In genomic region chr3:90576351-90577001, GRCm38 (mm10) we compare ENCODE assay signal across 40 mouse cellular contexts. TPM values are rescaled to one million over a fixed set of nuclear protein-coding genes. Genes with fewer than 3 reads are reported as not detected.
A peak's percentile ranks its signal among the peaks of the same experiment; 100 is the strongest.
DNase-seq lines count a peak whose midpoint lies in the region; ATAC-seq and TF ChIP-seq lines count a peak whose summit lies in the region.
"Had no signal": no experiment of that assay in that cellular context is flagged by ENCODE, and none has a peak within 500 bp of the region (broad histone marks: within the 10 kb centered on the region; RNA-seq: fewer than 3 reads in every experiment).

No protein-coding gene starts in this region.

- intact Hi-C loops in left cerebral cortex, postnatal 10 days (cut with DNase I) = loop anchor here (5.0 kb wide), 1 partner anchor 39 kb away; the partner anchor contains the start of gene S100a16

- no peak for TF ChIP-seq EP300 in stomach, postnatal 0 days (optimal IDR thresholded peaks at IDR 0.05)

- no peaks in the 10 kb centered on the region for H3K27me3 ChIP-seq in stomach, embryonic 14.5 days (ENCODE audit: control insufficient read depth, insufficient read depth, low read length)
- H3K27me3 ChIP-seq in stomach, postnatal 0 days (ENCODE audit: control insufficient read depth, insufficient read depth, low read length) = no peaks in the 10 kb centered on the region
- H3K27me3 ChIP-seq: embryonic facial prominence, embryonic 13.5 days; forebrain, embryonic 15.5 days; heart, embryonic 15.5 days; limb, embryonic 12.5 days; liver, embryonic 15.5 days; midbrain, embryonic 15.5 days; neural tube, embryonic 12.5 days had no signal

- no peaks in the 10 kb centered on the region for H3K4me1 ChIP-seq in stomach, embryonic 14.5 days (ENCODE audit: control insufficient read depth, insufficient read depth, low read length)
- no peaks in the 10 kb centered on the region for H3K4me1 ChIP-seq in stomach, postnatal 0 days (replicated peaks; ENCODE audit: control insufficient read depth, insufficient read depth)
- H3K4me1 ChIP-seq: forebrain, embryonic 10.5 days; forebrain, embryonic 15.5 days; heart, embryonic 15.5 days; liver, embryonic 15.5 days; midbrain, embryonic 10.5 days; midbrain, embryonic 15.5 days; neural tube, embryonic 12.5 days had no signal

- no peak overlapping the region for H3K9ac ChIP-seq in stomach, embryonic 14.5 days (replicated peaks; ENCODE audit: low read depth, low read length)
- H3K9ac ChIP-seq in stomach, postnatal 0 days (ENCODE audit: low read length) = no peak overlapping the region
- H3K9ac ChIP-seq: embryonic facial prominence, embryonic 13.5 days; forebrain, embryonic 15.5 days; heart, embryonic 15.5 days; limb, embryonic 12.5 days; liver, embryonic 15.5 days; midbrain, embryonic 15.5 days; neural tube, embryonic 12.5 days had no signal

- 68% methylated on average over 10 of the region's 10 CpGs for WGBS in stomach, embryonic 14.5 days
- WGBS in stomach, postnatal 0 days = 51% methylated on average over 10 of the region's 10 CpGs

- H3K9me3 ChIP-seq in stomach, embryonic 14.5 days (ENCODE audit: control insufficient read depth, low read depth, low read length) = no peaks in the 10 kb centered on the region
- no peaks in the 10 kb centered on the region for H3K9me3 ChIP-seq in stomach, postnatal 0 days (ENCODE audit: control insufficient read depth, low read length)
- H3K9me3 ChIP-seq: embryonic facial prominence, embryonic 13.5 days; forebrain, embryonic 10.5 days; forebrain, embryonic 15.5 days; heart, embryonic 15.5 days; limb, embryonic 12.5 days; liver, embryonic 15.5 days; midbrain, embryonic 10.5 days; midbrain, embryonic 15.5 days; neural tube, embryonic 12.5 days had no signal

- DNase-seq in frontal cortex, postnatal 14 days (ENCODE audit: low spot score in 2 of 2) = no peak
- peak; percentile 46 for DNase-seq in kidney, postnatal 14 days
- no peak for DNase-seq in kidney, postnatal 36 days
- no peak for DNase-seq in stomach, postnatal 0 days (ENCODE audit: low spot score)
- no peak for DNase-seq in left cerebral cortex, postnatal 10 days (ENCODE audit: extremely low spot score in 1 of 2, low spot score in 2 of 2)
- DNase-seq: adrenal gland, postnatal 14 days; cerebellum, adult 18-20 months; cerebellum, postnatal 10 days; gastrocnemius, postnatal 10 days; kidney, adult 18-20 months; lung, postnatal 14 days; right cerebral cortex, adult 18-20 months; spleen, adult 18-20 months; thymus, postnatal 14 days had no signal

- H3K4me3 ChIP-seq in stomach, embryonic 14.5 days (ENCODE audit: low read depth, low read length) = no peak overlapping the region
- no peak overlapping the region for H3K4me3 ChIP-seq in stomach, postnatal 0 days (ENCODE audit: low read depth, low read length)
- H3K4me3 ChIP-seq: embryonic facial prominence, embryonic 13.5 days; forebrain, embryonic 10.5 days; forebrain, embryonic 15.5 days; heart, embryonic 15.5 days; limb, embryonic 12.5 days; liver, embryonic 15.5 days; midbrain, embryonic 10.5 days; midbrain, embryonic 15.5 days; neural tube, embryonic 12.5 days had no signal

- TF ChIP-seq CTCF in stomach, postnatal 0 days (IDR thresholded peaks at IDR 0.05; ENCODE audit: low read depth) = no peak

- ATAC-seq in frontal cortex, adult (ENCODE audit: low TSS enrichment) = peak; percentile 47; the same call in 1 of the 2 replicates
- ATAC-seq in stomach, embryonic 14.5 days (ENCODE audit: insufficient number of reproducible peaks, insufficient read depth, low FRiP score, low read depth) = no peak
- no peak for ATAC-seq in stomach, postnatal 0 days (ENCODE audit: low FRiP score, low TSS enrichment)
- ATAC-seq: forebrain, embryonic 15.5 days; hindbrain, embryonic 16.5 days; midbrain, embryonic 15.5 days had no signal

- H3K27ac ChIP-seq in stomach, embryonic 14.5 days (ENCODE audit: low read length) = peak overlapping the region; percentile 10; the same call in 1 of the 2 replicates
- no peak overlapping the region for H3K27ac ChIP-seq in stomach, postnatal 0 days (replicated peaks)
- H3K27ac ChIP-seq: embryonic facial prominence, embryonic 13.5 days; forebrain, embryonic 10.5 days; forebrain, embryonic 15.5 days; heart, embryonic 15.5 days; limb, embryonic 12.5 days; liver, embryonic 15.5 days; midbrain, embryonic 10.5 days; midbrain, embryonic 15.5 days; neural tube, embryonic 12.5 days had no signal

- H3K36me3 ChIP-seq in stomach, embryonic 14.5 days (ENCODE audit: control insufficient read depth, insufficient read depth, low read length) = no peaks in the 10 kb centered on the region
- no peaks in the 10 kb centered on the region for H3K36me3 ChIP-seq in stomach, postnatal 0 days (ENCODE audit: control insufficient read depth, insufficient read depth, low read length)
- H3K36me3 ChIP-seq: embryonic facial prominence, embryonic 13.5 days; forebrain, embryonic 10.5 days; forebrain, embryonic 15.5 days; heart, embryonic 15.5 days; limb, embryonic 12.5 days; liver, embryonic 15.5 days; midbrain, embryonic 10.5 days; midbrain, embryonic 15.5 days; neural tube, embryonic 12.5 days had no signal

- H3K4me2 ChIP-seq in stomach, embryonic 14.5 days (replicated peaks; ENCODE audit: low read depth, low read length) = no peak overlapping the region
- H3K4me2 ChIP-seq in stomach, postnatal 0 days (replicated peaks; ENCODE audit: low read depth) = no peak overlapping the region
- H3K4me2 ChIP-seq: embryonic facial prominence, embryonic 13.5 days; forebrain, embryonic 15.5 days; heart, embryonic 15.5 days; limb, embryonic 12.5 days; liver, embryonic 15.5 days; midbrain, embryonic 15.5 days; neural tube, embryonic 12.5 days had no signal

RNA-seq across cellular contexts. Expression of gene S100a2, which starts 13.6 kb away (rescaled TPM):
- not detected in 2 replicates for polyA plus RNA-seq in stomach, embryonic 14.5 days (2014; fragmentation: Nextera tagmentation; extraction: Ambion mirVana)
- 0.65 and 1.2 TPM in 2 replicates for polyA plus RNA-seq in stomach, postnatal 0 days (2015; fragmentation: Nextera tagmentation; extraction: Ambion mirVana)
- not detected for total RNA-seq in left cerebral cortex, postnatal 10 days (2021)
- total RNA-seq: adrenal gland, postnatal 14 days; common myeloid progenitor, adult 5-6 weeks; gastrocnemius, postnatal 10 days; heart, postnatal 25 days; layer of hippocampus, adult 18-20 months; layer of hippocampus, postnatal 10 days; left cerebral cortex, adult 18-20 months; left cerebral cortex, postnatal 25 days; liver, adult 2 months; megakaryocyte progenitor cell, adult 5-6 weeks; MEL had no signal
- polyA plus RNA-seq: brain, embryonic 14.5 days; embryonic facial prominence, embryonic 13.5 days; forebrain, embryonic 10.5 days; forebrain, embryonic 15.5 days; gonadal fat pad, adult 2 months; heart, embryonic 15.5 days; hindbrain, embryonic 11.5 days; hindbrain, embryonic 16.5 days; intestine, embryonic 14.5 days; limb, embryonic 12.5 days; liver, adult 2 months; liver, embryonic 15.5 days; midbrain, embryonic 10.5 days; midbrain, embryonic 15.5 days; neural tube, embryonic 12.5 days; urinary bladder, adult 2 months had no signal

RNA-seq across cellular contexts. Expression of gene S100a3, which starts 16.1 kb away (rescaled TPM):
- 0.42 and 0.62 TPM in 2 replicates for polyA plus RNA-seq in stomach, embryonic 14.5 days (2014; fragmentation: Nextera tagmentation; extraction: Ambion mirVana)
- polyA plus RNA-seq in stomach, postnatal 0 days (2015; fragmentation: Nextera tagmentation; extraction: Ambion mirVana) = 1.2 and 2.1 TPM in 2 replicates
- 1 to 10 TPM; 1.7 to 1.8 TPM for total RNA-seq in left cerebral cortex, postnatal 10 days (2021)
- total RNA-seq: adrenal gland, postnatal 14 days; common myeloid progenitor, adult 5-6 weeks; heart, postnatal 25 days; liver, adult 2 months; megakaryocyte progenitor cell, adult 5-6 weeks had no signal
- polyA plus RNA-seq: forebrain, embryonic 10.5 days; liver, adult 2 months; liver, embryonic 15.5 days; midbrain, embryonic 10.5 days; midbrain, embryonic 15.5 days; neural tube, embryonic 12.5 days had no signal

RNA-seq across cellular contexts. Expression of gene Gm42674, which starts 25.2 kb away (rescaled TPM):
- not detected in 2 replicates for polyA plus RNA-seq in stomach, embryonic 14.5 days (2014; fragmentation: Nextera tagmentation; extraction: Ambion mirVana)
- polyA plus RNA-seq in stomach, postnatal 0 days (2015; fragmentation: Nextera tagmentation; extraction: Ambion mirVana) = not detected in 2 replicates
- total RNA-seq in left cerebral cortex, postnatal 10 days (2021) = not detected
- total RNA-seq: adrenal gland, postnatal 14 days; common myeloid progenitor, adult 5-6 weeks; gastrocnemius, postnatal 10 days; heart, postnatal 25 days; layer of hippocampus, postnatal 10 days; left cerebral cortex, adult 18-20 months; left cerebral cortex, postnatal 25 days; liver, adult 2 months; megakaryocyte progenitor cell, adult 5-6 weeks; MEL had no signal
- polyA plus RNA-seq: brain, embryonic 14.5 days; embryonic facial prominence, embryonic 13.5 days; forebrain, embryonic 10.5 days; forebrain, embryonic 15.5 days; gonadal fat pad, adult 2 months; heart, embryonic 15.5 days; hindbrain, embryonic 11.5 days; intestine, embryonic 14.5 days; limb, embryonic 12.5 days; liver, adult 2 months; liver, embryonic 15.5 days; midbrain, embryonic 10.5 days; midbrain, embryonic 15.5 days; neural tube, embryonic 12.5 days had no signal

RNA-seq across cellular contexts. Expression of gene S100a4, which starts 27.1 kb away (rescaled TPM):
- polyA plus RNA-seq in stomach, embryonic 14.5 days (2014; fragmentation: Nextera tagmentation; extraction: Ambion mirVana) = 5.5 and 7.4 TPM in 2 replicates
- polyA plus RNA-seq in stomach, postnatal 0 days (2015; fragmentation: Nextera tagmentation; extraction: Ambion mirVana) = 12.1 and 17.4 TPM in 2 replicates
- 1 to 10 TPM; 7.1 to 8.1 TPM for total RNA-seq in left cerebral cortex, postnatal 10 days (2021)
- polyA plus RNA-seq: forebrain, embryonic 10.5 days had no signal

RNA-seq across cellular contexts. Expression of gene S100a5, which starts 31.8 kb away (rescaled TPM):
- 0.71 TPM in 1 of 2 replicates, not detected in the other for polyA plus RNA-seq in stomach, embryonic 14.5 days (2014; fragmentation: Nextera tagmentation; extraction: Ambion mirVana)
- polyA plus RNA-seq in stomach, postnatal 0 days (2015; fragmentation: Nextera tagmentation; extraction: Ambion mirVana) = 9.6 and 10.5 TPM in 2 replicates
- not detected for total RNA-seq in left cerebral cortex, postnatal 10 days (2021)
- total RNA-seq: adrenal gland, postnatal 14 days; common myeloid progenitor, adult 5-6 weeks; gastrocnemius, postnatal 10 days; heart, postnatal 25 days; layer of hippocampus, postnatal 10 days; left cerebral cortex, adult 18-20 months; left cerebral cortex, postnatal 25 days; liver, adult 2 months; megakaryocyte progenitor cell, adult 5-6 weeks; MEL had no signal
- polyA plus RNA-seq: brain, embryonic 14.5 days; embryonic facial prominence, embryonic 13.5 days; forebrain, embryonic 10.5 days; forebrain, embryonic 15.5 days; gonadal fat pad, adult 2 months; heart, embryonic 15.5 days; hindbrain, embryonic 11.5 days; hindbrain, embryonic 16.5 days; limb, embryonic 12.5 days; liver, adult 2 months; liver, embryonic 15.5 days; midbrain, embryonic 10.5 days; midbrain, embryonic 15.5 days; neural tube, embryonic 12.5 days had no signal
